Mouse (Mus musculus): Measurements from ENCODE around the gene Myl9. TPM values are rescaled to one million over a fixed set of nuclear protein-coding genes. Genes with fewer than 3 reads are reported as not detected.
A peak's percentile ranks its signal among the peaks of the same experiment; 100 is the strongest.
"Not testable (repeated sequence)": the region's sequence is repeated elsewhere in the genome, so short reads cannot be mapped to it uniquely, and the experiment has no call there.

Gene Myl9
- total RNA-seq, 2 experiments from 2014 or later: 41.2 to 50.0 TPM

- Histone ChIP-seq H3K27ac (no peak overlapping the region), H3K4me3 (no peak overlapping the region)
- intact Hi-C loops (cut with DNase I): no loop called here
- DNase-seq: no peak
- no peak for TF ChIP-seq CTCF (IDR thresholded peaks at IDR 0.05)
These were observed 4.9 kb downstream of the Myl9 start for GRCm38 (mm10) chr2:156780129-156780528.

GRCm38 (mm10) chr2:156780752-156781151 is 5.5 kb downstream of the Myl9 start:
- intact Hi-C loops (cut with DNase I): no loop called here
- no peak overlapping the region for H3K27ac ChIP-seq
- no peak for DNase-seq
- no peak for TF ChIP-seq CTCF (IDR thresholded peaks at IDR 0.05)
- no peak overlapping the region for H3K4me3 ChIP-seq

GRCm38 (mm10) chr2:156781281-156781680 is 6.1 kb downstream of the Myl9 start:
- Histone ChIP-seq H3K27ac (no peak overlapping the region), H3K4me3 (no peak overlapping the region)
- DNase-seq: no peak
- TF ChIP-seq CTCF (IDR thresholded peaks at IDR 0.05): no peak
- intact Hi-C loops (cut with DNase I): no loop called here

GRCm38 (mm10) chr2:156781836-156782480 is 6.7 kb downstream of the Myl9 start:
- Histone ChIP-seq H3K4me3 (no peak overlapping the region), H3K27ac (no peak overlapping the region)
- no peak for DNase-seq
- TF ChIP-seq CTCF (IDR thresholded peaks at IDR 0.05): no peak
- intact Hi-C loops (cut with DNase I): no loop called here

- intact Hi-C loops (cut with DNase I): no loop called here
- H3K27ac ChIP-seq: no peak overlapping the region
- TF ChIP-seq CTCF (IDR thresholded peaks at IDR 0.05): no peak
These were observed 7.5 kb downstream of the Myl9 start for GRCm38 (mm10) chr2:156782481-156783348.

GRCm38 (mm10) chr2:156783349-156783728 is 8.1 kb downstream of the Myl9 start:
- no peak for TF ChIP-seq CTCF (IDR thresholded peaks at IDR 0.05)
- Histone ChIP-seq H3K27ac (no peak overlapping the region), H3K4me3 (no peak overlapping the region)
- no peak for DNase-seq
- intact Hi-C loops (cut with DNase I): no loop called here

More at GRCm38 (mm10) chr2:156782481-156783348, 7.5 kb downstream of the Myl9 start:
- no peak for DNase-seq
- H3K4me3 ChIP-seq: no peak overlapping the region

GRCm38 (mm10) chr2:156784016-156784585 is 8.9 kb downstream of the Myl9 start:
- intact Hi-C loops (cut with DNase I): no loop called here
- no peak for TF ChIP-seq CTCF (IDR thresholded peaks at IDR 0.05)
- H3K4me3 ChIP-seq: no peak overlapping the region
- DNase-seq: no peak
- H3K27ac ChIP-seq: no peak overlapping the region

GRCm38 (mm10) chr2:156784891-156785290 is 9.7 kb downstream of the Myl9 start:
- TF ChIP-seq CTCF (IDR thresholded peaks at IDR 0.05): no peak
- intact Hi-C loops (cut with DNase I): no loop called here
- Histone ChIP-seq H3K4me3 (no peak overlapping the region), H3K27ac (no peak overlapping the region)
- DNase-seq: no peak

GRCm38 (mm10) chr2:156786369-156786768 is 11.1 kb downstream of the Myl9 start:
- intact Hi-C loops (cut with DNase I); H3K4me3 ChIP-seq; DNase-seq; H3K27ac ChIP-seq: not testable (repeated sequence)

GRCm38 (mm10) chr2:156787090-156787775 is 12.0 kb downstream of the Myl9 start:
- H3K4me3 ChIP-seq: no peak overlapping the region
- intact Hi-C loops (cut with DNase I): no loop called here
- H3K27ac ChIP-seq: no peak overlapping the region
- TF ChIP-seq CTCF (IDR thresholded peaks at IDR 0.05): no peak
- no peak for DNase-seq

- no peak for DNase-seq
- Histone ChIP-seq H3K27ac (no peak overlapping the region), H3K4me3 (no peak overlapping the region)
- intact Hi-C loops (cut with DNase I): no loop called here
- TF ChIP-seq CTCF (IDR thresholded peaks at IDR 0.05): peak; percentile 62
These were observed 12.5 kb downstream of the Myl9 start for GRCm38 (mm10) chr2:156787776-156788105.

GRCm38 (mm10) chr2:156788836-156789235 is 13.6 kb downstream of the Myl9 start:
- no peak for TF ChIP-seq CTCF (IDR thresholded peaks at IDR 0.05)
- DNase-seq: no peak
- no peak overlapping the region for H3K27ac ChIP-seq
- intact Hi-C loops (cut with DNase I): no loop called here
- H3K4me3 ChIP-seq: no peak overlapping the region

- TF ChIP-seq CTCF (IDR thresholded peaks at IDR 0.05): no peak
- Histone ChIP-seq H3K4me3 (no peak overlapping the region), H3K27ac (no peak overlapping the region)
- intact Hi-C loops (cut with DNase I): no loop called here
- DNase-seq: no peak
These were observed 23.3 kb downstream of the Myl9 start for GRCm38 (mm10) chr2:156798516-156798915.

Measured in gastrocnemius, adult 2 months (tissue).